Mouse (Mus musculus): ENCODE measurements around the gene Cdkn2d. TPM values are rescaled to one million over a fixed set of nuclear protein-coding genes. Genes with fewer than 3 reads are reported as not detected.
A peak's percentile ranks its signal among the peaks of the same experiment; 100 is the strongest.
"Not testable (repeated sequence)": the region's sequence is repeated elsewhere in the genome, so short reads cannot be mapped to it uniquely, and the experiment has no call there.

Cdkn2d gene
- total RNA-seq, 1 experiment from 2014 or later: 14.8 TPM

- peak; percentile 95 to 96 for ATAC-seq (replicated peaks in 1 of 2; ENCODE audit: insufficient read depth in 1 of 2, low FRiP score in 2 of 2, low TSS enrichment in 1 of 2, low read depth in 1 of 2, poor library complexity in 2 of 2, severe bottlenecking in 2 of 2)
Observed at GRCm38 (mm10) chr9:21265000-21265561, 26.1 kb downstream of the Cdkn2d start, which contains the start of gene Atg4d. Gene Atg4d (plus strand): TSS chr9:21265293.

- ATAC-seq (replicated peaks in 1 of 2; ENCODE audit: insufficient read depth in 1 of 2, low FRiP score in 2 of 2, low TSS enrichment in 1 of 2, low read depth in 1 of 2, poor library complexity in 2 of 2, severe bottlenecking in 2 of 2): no peak; a peak in 2 of 4 replicates
Observed at GRCm38 (mm10) chr9:21264272-21264999, 26.8 kb downstream of the Cdkn2d start.

GRCm38 (mm10) chr9:21261831-21262230 lies 29.4 kb downstream of the Cdkn2d start:
- no peak for ATAC-seq (replicated peaks in 1 of 2; ENCODE audit: insufficient read depth in 1 of 2, low FRiP score in 2 of 2, low TSS enrichment in 1 of 2, low read depth in 1 of 2, poor library complexity in 2 of 2, severe bottlenecking in 2 of 2)

GRCm38 (mm10) chr9:21260491-21261040 lies 30.6 kb downstream of the Cdkn2d start:
- ATAC-seq (replicated peaks in 1 of 2; ENCODE audit: insufficient read depth in 1 of 2, low FRiP score in 2 of 2, low TSS enrichment in 1 of 2, low read depth in 1 of 2, poor library complexity in 2 of 2, severe bottlenecking in 2 of 2): peak; percentile 9 to 42; a peak in 2 of 4 replicates

GRCm38 (mm10) chr9:21256349-21256748 lies 34.9 kb downstream of the Cdkn2d start:
- ATAC-seq (replicated peaks in 1 of 2; ENCODE audit: insufficient read depth in 1 of 2, low FRiP score in 2 of 2, low TSS enrichment in 1 of 2, low read depth in 1 of 2, poor library complexity in 2 of 2, severe bottlenecking in 2 of 2): not testable (repeated sequence)

GRCm38 (mm10) chr9:21254690-21255089 lies 36.5 kb downstream of the Cdkn2d start:
- ATAC-seq (replicated peaks in 1 of 2; ENCODE audit: insufficient read depth in 1 of 2, low FRiP score in 2 of 2, low TSS enrichment in 1 of 2, low read depth in 1 of 2, poor library complexity in 2 of 2, severe bottlenecking in 2 of 2): no peak

- ATAC-seq (replicated peaks in 1 of 2; ENCODE audit: insufficient read depth in 1 of 2, low FRiP score in 2 of 2, low TSS enrichment in 1 of 2, low read depth in 1 of 2, poor library complexity in 2 of 2, severe bottlenecking in 2 of 2): no peak
Observed at GRCm38 (mm10) chr9:21251116-21251735, 40.0 kb downstream of the Cdkn2d start.

GRCm38 (mm10) chr9:21250509-21250908 lies 40.7 kb downstream of the Cdkn2d start:
- no peak for ATAC-seq (replicated peaks in 1 of 2; ENCODE audit: insufficient read depth in 1 of 2, low FRiP score in 2 of 2, low TSS enrichment in 1 of 2, low read depth in 1 of 2, poor library complexity in 2 of 2, severe bottlenecking in 2 of 2)

- no peak for ATAC-seq (replicated peaks in 1 of 2; ENCODE audit: insufficient read depth in 1 of 2, low FRiP score in 2 of 2, low TSS enrichment in 1 of 2, low read depth in 1 of 2, poor library complexity in 2 of 2, severe bottlenecking in 2 of 2)
Observed at GRCm38 (mm10) chr9:21249629-21250508, 41.3 kb downstream of the Cdkn2d start.

- peak in 1 of 2 experiments; percentile 36; a peak in 2 of 4 replicates for ATAC-seq (replicated peaks in 1 of 2; ENCODE audit: insufficient read depth in 1 of 2, low FRiP score in 2 of 2, low TSS enrichment in 1 of 2, low read depth in 1 of 2, poor library complexity in 2 of 2, severe bottlenecking in 2 of 2)
Observed at GRCm38 (mm10) chr9:21248326-21248725, 42.9 kb downstream of the Cdkn2d start, which contains the start of gene S1pr5. Gene S1pr5 (minus strand): TSS chr9:21248443.

GRCm38 (mm10) chr9:21246342-21246741 lies 44.9 kb downstream of the Cdkn2d start:
- ATAC-seq (replicated peaks in 1 of 2; ENCODE audit: insufficient read depth in 1 of 2, low FRiP score in 2 of 2, low TSS enrichment in 1 of 2, low read depth in 1 of 2, poor library complexity in 2 of 2, severe bottlenecking in 2 of 2): no peak

GRCm38 (mm10) chr9:21245113-21245487 lies 46.1 kb downstream of the Cdkn2d start:
- ATAC-seq (replicated peaks in 1 of 2; ENCODE audit: insufficient read depth in 1 of 2, low FRiP score in 2 of 2, low TSS enrichment in 1 of 2, low read depth in 1 of 2, poor library complexity in 2 of 2, severe bottlenecking in 2 of 2): no peak

GRCm38 (mm10) chr9:21244428-21245112 lies 46.6 kb downstream of the Cdkn2d start:
- ATAC-seq (replicated peaks in 1 of 2; ENCODE audit: insufficient read depth in 1 of 2, low FRiP score in 2 of 2, low TSS enrichment in 1 of 2, low read depth in 1 of 2, poor library complexity in 2 of 2, severe bottlenecking in 2 of 2): peak in 1 of 2 experiments; percentile 14; a peak in 1 of 4 replicates

GRCm38 (mm10) chr9:21243826-21244427 lies 47.3 kb downstream of the Cdkn2d start:
- ATAC-seq (replicated peaks in 1 of 2; ENCODE audit: insufficient read depth in 1 of 2, low FRiP score in 2 of 2, low TSS enrichment in 1 of 2, low read depth in 1 of 2, poor library complexity in 2 of 2, severe bottlenecking in 2 of 2): no peak

- ATAC-seq (replicated peaks in 1 of 2; ENCODE audit: insufficient read depth in 1 of 2, low FRiP score in 2 of 2, low TSS enrichment in 1 of 2, low read depth in 1 of 2, poor library complexity in 2 of 2, severe bottlenecking in 2 of 2): peak; percentile 62 to 65
Observed at GRCm38 (mm10) chr9:21241343-21241742, 49.9 kb downstream of the Cdkn2d start.

- no peak for ATAC-seq (replicated peaks in 1 of 2; ENCODE audit: insufficient read depth in 1 of 2, low FRiP score in 2 of 2, low TSS enrichment in 1 of 2, low read depth in 1 of 2, poor library complexity in 2 of 2, severe bottlenecking in 2 of 2)
Observed at GRCm38 (mm10) chr9:21239465-21239848, 51.8 kb downstream of the Cdkn2d start.

All from hematopoietic stem cell, adult 5-6 weeks (primary cell).